Mouse (Mus musculus): ENCODE measurements at regions not wholly inside any gene's neighbourhood (a gene's known extent, or its start where the extent isn't known, plus 50 kb on each side); places are given as distances from the start of the nearest gene placed in this dataset.

- H3K27me3 ChIP-seq (replicated peaks; ENCODE audit: control insufficient read depth, insufficient read depth, low read length): no peaks in the 10 kb centered on the region
- no peak for DNase-seq
- no peak for TF ChIP-seq CTCF (conservative IDR thresholded peaks at IDR 0.05; ENCODE audit: insufficient read depth, insufficient read length, low read depth, low read length)
- no peak for TF ChIP-seq POLR2A (IDR thresholded peaks at IDR 0.05; ENCODE audit: low read depth, low read length)
- H3K4me1 ChIP-seq (ENCODE audit: control insufficient read depth, insufficient read depth, low read length): no peaks in the 10 kb centered on the region
- no peak overlapping the region for H3K4me3 ChIP-seq (ENCODE audit: insufficient read depth, low read depth, low read length)
- H3K27ac ChIP-seq (ENCODE audit: insufficient read depth, low read depth, low read length): no peak overlapping the region
- 82% methylated on average over 12 of the region's 12 CpGs for WGBS
- no peaks in the 10 kb centered on the region for H3K36me3 ChIP-seq (ENCODE audit: control insufficient read depth, insufficient read depth, low read length)
Observed at GRCm38 (mm10) chr5:106044878-106045585, 168.7 kb downstream of the Zfp326 start.

- DNase-seq: no peak
- 94% methylated on average over 18 of the region's 18 CpGs for WGBS
- Histone ChIP-seq H3K27ac (ENCODE audit: insufficient read depth, low read depth, low read length) (no peak overlapping the region), H3K4me1 (ENCODE audit: control insufficient read depth, insufficient read depth, low read length) (no peaks in the 10 kb centered on the region), H3K36me3 (ENCODE audit: control insufficient read depth, insufficient read depth, low read length) (no peaks in the 10 kb centered on the region), H3K4me3 (ENCODE audit: insufficient read depth, low read depth, low read length) (no peak overlapping the region), H3K27me3 (replicated peaks; ENCODE audit: control insufficient read depth, insufficient read depth, low read length) (no peaks in the 10 kb centered on the region)
- no peak for TF ChIP-seq CTCF (conservative IDR thresholded peaks at IDR 0.05; ENCODE audit: insufficient read depth, insufficient read length, low read depth, low read length)
- no peak for TF ChIP-seq POLR2A (IDR thresholded peaks at IDR 0.05; ENCODE audit: low read depth, low read length)
Observed at GRCm38 (mm10) chr5:106038321-106038720, 162.0 kb downstream of the Zfp326 start.

GRCm38 (mm10) chr5:106036176-106036575 is 159.8 kb downstream of the Zfp326 start:
- H3K27ac ChIP-seq (ENCODE audit: insufficient read depth, low read depth, low read length): no peak overlapping the region
- 35% methylated on average over 6 of the region's 6 CpGs for WGBS

GRCm38 (mm10) chr5:106032956-106033355 is 156.6 kb downstream of the Zfp326 start:
- Histone ChIP-seq H3K36me3 (ENCODE audit: control insufficient read depth, insufficient read depth, low read length) (no peaks in the 10 kb centered on the region), H3K27ac (ENCODE audit: insufficient read depth, low read depth, low read length) (no peak overlapping the region), H3K4me1 (ENCODE audit: control insufficient read depth, insufficient read depth, low read length) (no peaks in the 10 kb centered on the region), H3K27me3 (replicated peaks; ENCODE audit: control insufficient read depth, insufficient read depth, low read length) (no peaks in the 10 kb centered on the region), H3K4me3 (ENCODE audit: insufficient read depth, low read depth, low read length) (no peak overlapping the region)
- DNase-seq: no peak
- WGBS: 76% methylated on average over 4 of the region's 4 CpGs
- TF ChIP-seq POLR2A (IDR thresholded peaks at IDR 0.05; ENCODE audit: low read depth, low read length) (no peak), CTCF (conservative IDR thresholded peaks at IDR 0.05; ENCODE audit: insufficient read depth, insufficient read length, low read depth, low read length) (no peak)

More at GRCm38 (mm10) chr5:106036176-106036575, 159.8 kb downstream of the Zfp326 start:
- Histone ChIP-seq H3K27me3 (replicated peaks; ENCODE audit: control insufficient read depth, insufficient read depth, low read length) (no peaks in the 10 kb centered on the region), H3K36me3 (ENCODE audit: control insufficient read depth, insufficient read depth, low read length) (no peaks in the 10 kb centered on the region), H3K4me1 (ENCODE audit: control insufficient read depth, insufficient read depth, low read length) (no peaks in the 10 kb centered on the region), H3K4me3 (ENCODE audit: insufficient read depth, low read depth, low read length) (no peak overlapping the region)
- no peak for DNase-seq
- TF ChIP-seq CTCF (conservative IDR thresholded peaks at IDR 0.05; ENCODE audit: insufficient read depth, insufficient read length, low read depth, low read length) (no peak), POLR2A (IDR thresholded peaks at IDR 0.05; ENCODE audit: low read depth, low read length) (no peak)

- no peak for DNase-seq
- Histone ChIP-seq H3K4me1 (ENCODE audit: control insufficient read depth, insufficient read depth, low read length) (no peaks in the 10 kb centered on the region), H3K27ac (ENCODE audit: insufficient read depth, low read depth, low read length) (no peak overlapping the region), H3K36me3 (ENCODE audit: control insufficient read depth, insufficient read depth, low read length) (no peaks in the 10 kb centered on the region), H3K27me3 (replicated peaks; ENCODE audit: control insufficient read depth, insufficient read depth, low read length) (no peaks in the 10 kb centered on the region), H3K4me3 (ENCODE audit: insufficient read depth, low read depth, low read length) (no peak overlapping the region)
- WGBS: 55% methylated on average over 2 of the region's 2 CpGs
- TF ChIP-seq POLR2A (IDR thresholded peaks at IDR 0.05; ENCODE audit: low read depth, low read length) (no peak), CTCF (conservative IDR thresholded peaks at IDR 0.05; ENCODE audit: insufficient read depth, insufficient read length, low read depth, low read length) (no peak)
Observed at GRCm38 (mm10) chr5:106026861-106027260, 150.5 kb downstream of the Zfp326 start.

GRCm38 (mm10) chr5:106004292-106004917 is 128.0 kb downstream of the Zfp326 start:
- no peak overlapping the region for H3K4me3 ChIP-seq (ENCODE audit: insufficient read depth, low read depth, low read length)
- H3K27ac ChIP-seq (ENCODE audit: insufficient read depth, low read depth, low read length): no peak overlapping the region
- no peak for DNase-seq
- no peak for TF ChIP-seq CTCF (conservative IDR thresholded peaks at IDR 0.05; ENCODE audit: insufficient read depth, insufficient read length, low read depth, low read length)
- TF ChIP-seq POLR2A (IDR thresholded peaks at IDR 0.05; ENCODE audit: low read depth, low read length): no peak
- WGBS: 25% methylated on average over 16 of the region's 16 CpGs
- H3K27me3 ChIP-seq (replicated peaks; ENCODE audit: control insufficient read depth, insufficient read depth, low read length): no peaks in the 10 kb centered on the region; the same call in 1 of the 2 replicates
- no peaks in the 10 kb centered on the region for H3K36me3 ChIP-seq (ENCODE audit: control insufficient read depth, insufficient read depth, low read length)
- no peaks in the 10 kb centered on the region for H3K4me1 ChIP-seq (ENCODE audit: control insufficient read depth, insufficient read depth, low read length)

All from kidney, adult 2 months (tissue).